Mouse (Mus musculus) thymus, postnatal 10 days (tissue): ENCODE measurements around the gene Fam107b.
"Not testable (repeated sequence)": the region's sequence is repeated elsewhere in the genome, so short reads cannot be mapped to it uniquely, and the experiment has no call there.

Source experiments
- DNase-seq, 2 experiments: peaks; one replicate each; pipeline ENCODE4 v3.0.0; 2021; ENCODE audit warnings: low spot score in 2 of 2

Gene Fam107b

DNA sequence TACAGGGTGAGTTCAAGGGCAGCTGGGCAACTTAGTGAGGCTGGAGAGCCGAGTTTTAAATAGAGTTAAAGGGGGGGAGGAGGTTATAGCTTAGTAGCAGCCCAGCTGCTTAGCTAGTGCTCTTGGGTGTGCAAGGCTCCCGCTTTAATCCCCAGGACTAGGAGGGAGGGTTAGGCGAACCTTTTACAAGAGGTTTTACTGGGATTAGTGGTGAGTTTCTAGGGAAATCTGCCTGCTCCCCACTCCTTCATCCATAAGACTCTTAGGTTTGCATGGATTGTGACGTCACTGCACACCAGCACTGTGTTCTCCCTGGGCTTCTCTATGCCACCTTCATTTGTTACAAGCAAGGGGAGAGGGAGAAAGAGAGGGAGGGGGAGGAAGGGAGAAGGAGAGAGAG is 88.6 kb downstream of the Fam107b start:
- DNase-seq, result no peak

DNA sequence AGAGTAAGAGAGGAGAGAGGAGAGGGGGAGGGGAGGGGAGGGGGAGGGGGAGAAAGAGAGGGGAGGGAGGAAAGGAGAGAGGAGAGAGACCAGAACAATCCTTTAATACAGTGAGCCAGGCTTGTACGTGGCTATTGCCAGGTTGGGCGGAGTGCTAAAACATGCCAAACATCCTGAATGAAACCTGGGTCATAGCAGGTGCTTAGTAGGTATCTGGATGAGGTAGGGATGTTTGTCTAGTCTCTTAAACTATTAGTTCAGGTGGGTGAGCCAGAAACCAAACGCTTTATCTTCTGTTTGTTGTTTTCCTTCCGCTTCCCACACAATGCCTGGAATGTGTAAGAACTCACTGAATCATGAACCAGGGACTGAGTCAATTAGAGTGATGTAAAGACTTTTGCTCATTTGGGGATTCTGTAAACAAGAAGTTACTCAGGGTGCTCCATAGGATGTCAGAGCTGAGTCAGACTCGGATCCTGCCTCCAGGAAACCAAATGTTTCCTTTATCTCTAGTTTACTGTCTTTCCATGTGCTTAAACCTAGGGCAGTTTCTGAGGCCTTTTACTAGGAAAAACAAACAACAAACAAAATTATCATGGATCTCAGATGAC is 89.1 kb downstream of the Fam107b start:
- DNase-seq, result no peak

DNA sequence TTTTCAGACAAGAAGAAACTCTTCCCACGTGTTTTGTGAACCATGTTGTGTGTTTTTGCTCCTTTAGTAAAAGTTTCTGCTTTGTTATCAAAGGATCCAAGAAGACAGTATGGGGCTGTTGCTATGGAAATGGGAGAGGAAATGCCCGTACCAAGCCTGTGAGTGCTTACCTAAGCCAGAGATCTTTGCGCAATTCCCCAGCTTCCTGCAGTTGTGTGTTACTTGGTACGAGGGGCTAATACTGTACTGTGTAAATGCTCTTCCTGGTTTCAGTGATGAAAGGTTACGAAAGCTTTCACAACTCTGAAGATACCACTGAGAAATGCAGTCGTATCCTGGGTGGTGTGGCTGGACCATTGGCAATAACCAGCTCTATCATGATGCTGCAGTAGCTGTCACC is 93.8 kb downstream of the Fam107b start:
- DNase-seq, result no peak

DNA sequence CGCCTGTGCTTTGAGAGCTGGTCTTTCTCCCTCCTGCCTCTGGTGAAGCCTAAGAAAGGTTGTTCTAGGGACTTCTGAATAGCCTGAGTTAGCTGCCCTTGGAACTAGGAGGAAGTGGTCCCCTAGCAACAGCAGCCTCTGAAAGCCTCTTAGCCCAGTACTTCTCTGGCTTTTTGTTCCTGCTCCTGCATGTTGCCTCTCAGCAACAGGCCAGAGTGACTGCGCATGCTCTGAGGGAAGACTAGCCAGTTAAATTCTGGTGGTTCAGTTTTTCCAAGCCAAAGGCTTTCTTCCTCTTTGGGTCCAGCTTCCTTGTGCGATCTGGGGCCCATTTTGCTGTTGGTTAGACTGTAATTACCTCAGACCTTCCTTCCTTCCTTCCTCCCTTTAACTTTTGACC is 98.4 kb downstream of the Fam107b start:
- DNase-seq, result peak in 1 of 2 experiments; percentile 25

DNA sequence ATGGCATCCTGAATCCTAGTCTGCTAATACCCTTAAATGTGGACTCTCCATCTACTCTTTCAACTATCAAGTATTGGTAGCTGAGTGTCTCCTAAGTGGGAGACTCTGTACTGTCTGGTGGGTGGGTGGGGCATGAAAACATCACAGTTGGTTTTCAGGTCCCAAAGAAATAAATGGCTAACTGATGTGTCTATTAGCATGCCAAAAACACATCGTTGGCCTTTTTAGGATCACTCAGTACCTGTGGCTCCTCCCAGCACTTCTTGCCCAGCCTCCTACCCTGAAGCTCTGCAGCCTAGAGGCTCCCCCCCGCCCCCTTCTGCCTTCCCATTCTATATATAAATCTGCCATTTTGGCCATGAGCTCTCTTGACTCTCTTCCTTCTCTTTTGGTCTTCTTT is 99.4 kb downstream of the Fam107b start:
- DNase-seq, result no peak

DNA sequence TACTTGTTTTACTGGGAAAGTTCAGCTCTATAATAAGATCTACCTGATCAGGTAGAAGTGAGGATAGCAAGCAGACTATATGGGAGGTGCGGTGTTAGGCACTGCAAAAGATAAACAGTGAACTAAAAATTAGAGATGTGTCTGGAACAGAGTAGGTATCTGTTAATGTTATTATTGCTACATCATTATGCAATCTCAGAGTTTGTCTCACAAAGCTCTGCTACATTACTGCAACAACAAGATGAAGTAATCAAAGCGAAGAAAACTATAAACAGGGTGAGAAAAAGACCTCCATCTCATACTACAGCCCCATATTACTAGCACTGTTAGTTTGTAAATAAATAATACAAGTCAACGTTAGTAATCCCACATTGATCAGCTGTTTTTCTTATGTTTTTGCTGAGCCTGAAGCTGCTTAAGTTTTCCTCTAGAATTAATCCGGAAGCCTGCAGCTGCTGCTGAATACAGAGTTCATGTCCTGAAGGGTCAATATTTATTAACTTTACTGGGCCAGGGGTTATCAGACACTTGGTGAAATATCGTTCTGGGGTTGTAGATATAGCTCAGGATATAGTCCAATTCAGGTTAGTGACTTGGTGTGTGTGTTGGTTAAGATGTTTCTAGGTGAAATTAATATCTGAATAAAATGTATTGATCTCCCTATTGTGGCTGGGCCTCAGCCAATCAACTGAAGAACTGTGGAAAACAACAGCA is 102.5 kb downstream of the Fam107b start:
- no peak for DNase-seq

DNA sequence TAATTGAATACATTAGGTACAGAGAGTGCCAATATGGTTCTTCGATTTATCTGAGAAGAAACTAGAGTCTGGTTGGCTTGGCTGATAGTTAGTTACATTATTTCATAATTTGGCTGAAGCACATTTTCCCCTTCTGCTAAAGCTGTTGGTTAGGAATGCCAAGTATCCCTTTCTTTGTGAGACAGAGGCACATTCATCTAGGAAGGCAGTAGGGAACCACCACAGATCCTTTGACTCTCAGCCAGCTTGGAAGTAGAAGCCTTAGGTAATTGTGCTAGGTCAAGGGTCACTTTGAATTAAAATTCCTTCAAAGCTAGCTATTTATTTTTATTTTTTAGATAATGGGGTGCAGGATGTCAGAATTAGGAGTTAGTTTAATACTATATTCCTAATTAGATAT is 105.2 kb downstream of the Fam107b start:
- no peak for DNase-seq

DNA sequence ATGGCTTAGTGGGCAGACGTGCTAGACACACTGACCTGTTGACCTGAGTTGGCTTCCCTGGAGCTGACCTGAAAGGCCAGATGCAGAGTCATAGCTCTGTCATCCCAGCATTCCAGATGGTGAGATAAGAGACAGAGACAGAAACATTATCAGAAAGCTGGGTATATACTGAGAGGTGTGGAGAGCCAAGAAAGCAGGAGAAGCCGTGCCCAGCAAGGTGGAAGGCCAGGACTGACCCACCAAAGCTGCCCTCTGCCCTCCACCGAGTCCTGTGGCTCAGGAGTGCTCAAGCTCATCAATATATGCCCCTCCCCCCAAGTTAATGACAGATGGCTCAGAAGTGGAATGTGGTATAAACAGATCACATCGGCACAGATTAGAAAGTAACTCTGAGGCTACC is 112.4 kb downstream of the Fam107b start:
- no peak for DNase-seq

DNA sequence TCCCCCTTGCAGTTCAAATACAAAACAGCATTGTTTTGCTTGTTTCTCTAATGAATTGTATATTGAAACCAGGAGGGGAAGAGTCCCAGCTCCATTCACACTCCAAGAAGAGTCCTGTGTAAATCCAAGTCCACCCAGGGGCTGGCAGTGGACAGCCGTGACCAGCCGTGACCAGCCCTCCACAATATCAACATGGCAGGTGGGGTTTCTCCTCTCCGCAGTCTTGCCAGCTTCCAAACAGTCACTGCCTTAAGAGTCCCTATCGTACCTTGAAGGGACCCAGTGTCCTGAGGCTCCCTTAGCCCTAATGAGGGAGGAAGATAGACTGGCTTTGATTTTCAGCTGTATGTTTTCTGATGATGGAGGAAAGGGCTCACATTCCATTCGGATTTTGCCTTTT is 113.1 kb downstream of the Fam107b start:
- DNase-seq, result no peak

DNA sequence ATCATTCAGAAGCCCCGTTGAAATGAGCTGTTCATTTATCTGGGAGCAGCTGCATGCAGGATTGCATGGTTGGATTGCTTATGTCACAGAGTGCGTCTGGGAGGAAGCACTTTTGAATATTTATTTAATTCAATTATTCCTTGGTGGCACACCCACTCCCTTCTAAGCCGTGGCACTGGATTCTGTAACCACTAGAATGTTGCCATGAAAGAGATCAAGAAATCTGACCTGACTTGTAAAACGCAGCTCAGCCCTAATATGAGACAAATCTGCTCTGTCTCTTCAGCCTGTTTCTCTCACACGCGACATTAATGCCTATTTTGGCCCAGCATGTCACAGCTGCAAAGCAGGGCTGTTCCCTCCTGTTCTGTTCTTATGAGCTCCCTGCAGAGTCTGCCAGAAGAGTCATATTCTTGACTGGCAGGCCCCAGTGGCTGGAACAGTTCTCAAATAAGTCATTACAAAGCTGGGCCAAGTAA is 113.5 kb downstream of the Fam107b start:
- DNase-seq, result no peak

DNA sequence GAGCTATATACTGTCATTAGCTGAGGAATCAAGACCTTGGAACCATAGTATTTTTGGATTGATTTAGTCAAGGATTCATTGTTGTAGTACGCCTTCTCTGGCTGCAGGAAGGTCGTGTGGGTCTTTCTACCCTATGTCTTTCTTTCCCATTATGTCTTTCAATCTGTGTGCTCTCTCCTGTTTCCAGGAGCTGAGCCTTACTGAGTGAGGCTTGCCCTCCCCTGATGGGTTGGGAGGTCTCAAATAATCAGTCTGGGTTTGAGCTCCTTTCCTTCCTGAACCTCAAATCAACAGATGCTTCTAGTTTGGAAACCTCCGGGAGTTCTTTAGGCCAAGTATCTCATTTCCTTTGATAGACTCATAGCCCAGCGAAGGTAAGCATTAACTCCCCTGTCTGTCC is 119.9 kb downstream of the Fam107b start:
- no peak for DNase-seq

DNA sequence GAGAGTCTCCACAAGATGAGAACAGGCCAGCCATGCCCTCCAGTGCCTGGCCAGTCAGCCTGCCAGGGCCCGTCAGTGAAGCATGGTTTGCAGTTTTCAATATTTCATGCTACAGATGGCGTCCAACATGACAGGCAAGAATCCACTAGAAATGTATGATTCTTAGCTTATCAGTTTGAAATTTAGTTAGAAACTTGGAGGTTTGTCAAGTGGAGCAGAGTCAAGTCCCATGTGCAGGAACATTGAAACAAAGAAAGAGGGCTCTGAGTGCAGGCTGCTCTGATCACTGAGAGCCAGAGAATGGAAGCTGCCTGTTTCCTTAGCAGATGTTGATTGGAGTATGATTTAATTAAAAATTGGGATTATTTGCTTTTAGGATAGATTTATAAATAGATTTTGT is 122.5 kb downstream of the Fam107b start:
- no peak for DNase-seq

DNA sequence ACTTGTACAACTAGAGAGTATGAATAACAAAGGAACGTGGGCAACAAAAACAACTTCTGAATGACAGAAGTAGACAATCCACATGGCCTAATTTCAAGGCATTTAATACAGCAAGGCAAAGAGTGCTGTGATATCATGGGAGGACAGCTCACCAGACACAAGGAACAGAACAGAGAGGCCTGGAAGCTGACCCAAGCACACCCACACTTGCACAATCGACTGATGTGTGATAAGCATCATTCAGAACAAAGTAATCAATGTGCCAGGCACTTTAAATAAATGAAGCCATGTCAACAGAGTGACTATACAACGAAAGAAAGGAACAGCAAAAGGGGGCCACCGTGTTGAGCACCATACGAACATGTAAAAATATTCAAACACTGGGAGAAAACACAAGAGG is 125.6 kb downstream of the Fam107b start:
- no peak for DNase-seq

DNA sequence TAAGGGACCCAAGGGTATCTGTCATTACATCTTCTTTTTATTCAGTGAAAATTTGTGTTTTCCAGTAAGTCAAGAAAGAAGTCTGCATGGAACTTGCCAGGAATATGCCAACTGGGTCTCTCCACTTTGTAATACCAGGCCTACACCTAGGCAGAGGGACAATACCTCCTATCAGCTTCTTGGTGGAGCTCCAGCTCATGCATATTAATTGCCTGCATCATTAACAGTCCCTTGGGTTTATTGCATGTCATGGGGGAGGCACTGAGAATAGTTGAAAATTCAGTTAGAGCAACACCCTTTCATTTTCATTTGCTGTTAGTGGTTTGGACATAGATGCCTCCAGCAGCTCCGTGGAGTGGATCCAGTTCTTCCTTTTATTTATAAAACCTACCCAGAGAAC is 130.1 kb downstream of the Fam107b start:
- no peak for DNase-seq

DNA sequence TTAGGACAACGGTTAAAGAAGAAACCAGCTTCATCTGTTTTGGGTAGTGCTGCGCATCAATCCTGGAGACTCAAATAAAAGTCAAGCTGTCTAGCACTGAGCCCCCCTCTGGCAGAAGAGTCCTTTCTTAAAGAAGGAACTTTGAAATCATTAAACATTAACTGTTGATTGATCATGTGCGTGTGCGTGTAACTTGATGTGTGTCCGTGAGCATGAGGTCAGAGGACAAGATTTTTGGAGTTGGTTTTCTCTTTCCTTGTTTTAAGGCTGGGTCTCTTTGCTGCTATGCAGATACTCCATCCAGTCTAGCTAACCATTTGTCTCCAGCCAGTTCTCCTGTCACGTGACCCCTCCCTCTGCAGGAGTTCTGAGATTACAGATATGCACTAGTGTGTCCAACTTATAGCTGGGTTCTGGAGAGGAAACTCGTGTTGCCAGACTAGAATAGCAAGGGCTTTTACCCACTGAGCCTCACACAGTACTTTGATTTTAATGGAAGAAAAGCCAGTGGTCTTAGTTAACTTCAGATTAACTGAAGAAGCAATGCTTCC is 132.4 kb downstream of the Fam107b start:
- no peak for DNase-seq

DNA sequence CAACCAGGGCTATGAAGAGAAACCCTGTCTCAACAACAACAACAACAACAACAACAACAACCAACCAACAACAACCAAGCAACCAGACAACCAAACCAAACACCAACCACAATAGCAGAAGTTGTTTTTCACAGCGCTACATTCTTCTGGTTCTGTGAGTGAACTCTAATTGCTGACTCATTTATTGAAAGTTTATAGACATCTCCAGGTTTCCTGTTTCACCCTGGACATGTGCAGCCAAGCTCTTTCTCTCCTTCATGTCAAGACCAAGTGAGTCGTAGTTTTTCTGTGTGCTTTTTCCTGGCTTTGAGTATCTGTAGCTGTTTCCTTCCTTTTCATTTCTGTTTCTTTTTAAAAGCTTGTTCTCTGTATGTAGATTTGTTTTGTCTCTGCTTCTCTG is 133.5 kb downstream of the Fam107b start:
- no peak for DNase-seq

DNA sequence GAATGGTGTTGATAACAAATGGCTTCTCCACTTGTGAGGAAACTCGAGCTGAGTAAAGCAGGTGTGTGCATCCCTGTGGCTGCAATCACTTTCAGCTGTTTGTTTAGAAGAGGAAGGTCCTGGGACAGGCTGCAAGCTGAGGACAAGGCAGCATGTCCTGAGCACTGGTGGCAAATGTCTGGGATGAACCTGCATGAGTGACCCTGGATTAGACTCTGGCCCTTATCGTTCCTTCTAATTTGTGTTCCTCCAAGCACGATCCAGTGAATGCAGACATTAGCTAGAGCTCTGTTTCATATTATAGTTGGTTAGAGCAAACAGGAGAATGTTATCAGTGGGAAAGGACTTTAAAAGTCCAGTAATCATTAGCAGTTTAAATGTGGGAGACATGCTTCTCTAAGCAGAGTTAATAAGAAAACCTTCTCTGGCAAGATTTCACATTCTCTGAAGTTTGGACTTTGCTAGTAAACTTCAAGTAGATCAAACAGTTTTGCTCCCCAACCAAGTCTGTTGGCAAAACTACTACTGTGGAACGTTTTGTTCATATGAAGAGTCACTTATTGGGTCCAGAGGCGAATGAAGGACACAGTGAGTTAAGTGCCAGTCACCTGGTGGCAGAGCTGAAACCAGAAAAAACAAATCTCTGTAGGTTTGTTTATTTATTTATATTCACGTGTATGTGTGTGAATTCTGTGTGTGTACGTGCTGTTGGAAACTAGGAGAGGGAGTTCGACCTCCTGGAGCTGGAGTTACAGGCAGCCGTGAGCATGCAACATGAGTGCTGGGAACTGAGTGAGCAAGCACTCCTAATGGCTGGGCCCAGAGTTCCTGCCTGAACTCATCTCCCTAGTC is 134.2 kb downstream of the Fam107b start:
- DNase-seq, result no peak

DNA sequence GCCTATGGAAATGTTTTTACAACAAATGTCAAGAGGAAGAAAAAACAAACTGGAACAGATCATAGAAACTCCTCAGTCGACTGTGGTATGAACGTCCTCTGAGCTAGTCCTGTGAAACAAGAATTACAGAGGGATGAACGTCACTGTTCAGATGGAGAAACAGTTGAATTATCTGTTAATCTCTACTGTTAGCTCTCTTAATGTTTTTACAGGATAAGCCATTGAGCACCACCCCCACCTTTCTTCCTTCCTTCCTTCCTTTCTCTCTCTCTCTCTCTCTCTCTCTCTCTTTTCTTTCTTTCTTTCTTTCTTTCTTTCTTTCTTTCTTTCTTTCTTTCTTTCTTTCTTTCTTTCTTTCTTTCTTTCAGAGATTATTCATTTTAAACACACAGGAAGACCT is 135.0 kb downstream of the Fam107b start:
- DNase-seq, result not testable (repeated sequence)

DNA sequence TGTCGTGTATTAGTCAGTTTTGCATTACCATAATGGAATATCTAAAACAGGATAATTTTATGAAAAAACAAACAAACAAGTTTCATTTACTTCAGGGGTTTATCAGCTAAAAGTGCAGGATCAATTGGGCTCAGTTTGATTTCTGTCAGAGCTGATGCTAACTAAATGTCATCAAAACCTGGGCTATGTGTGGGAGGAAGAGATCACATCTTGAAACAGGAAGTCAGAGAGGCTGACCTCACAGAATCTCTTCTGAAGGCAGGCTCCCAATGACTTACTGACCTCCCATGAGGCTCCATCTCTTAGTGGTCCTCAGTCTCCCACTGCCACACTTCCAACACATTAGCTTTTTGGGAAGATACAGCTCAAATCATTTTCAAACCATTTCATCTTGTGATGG is 136.9 kb downstream of the Fam107b start:
- DNase-seq, result no peak

DNA sequence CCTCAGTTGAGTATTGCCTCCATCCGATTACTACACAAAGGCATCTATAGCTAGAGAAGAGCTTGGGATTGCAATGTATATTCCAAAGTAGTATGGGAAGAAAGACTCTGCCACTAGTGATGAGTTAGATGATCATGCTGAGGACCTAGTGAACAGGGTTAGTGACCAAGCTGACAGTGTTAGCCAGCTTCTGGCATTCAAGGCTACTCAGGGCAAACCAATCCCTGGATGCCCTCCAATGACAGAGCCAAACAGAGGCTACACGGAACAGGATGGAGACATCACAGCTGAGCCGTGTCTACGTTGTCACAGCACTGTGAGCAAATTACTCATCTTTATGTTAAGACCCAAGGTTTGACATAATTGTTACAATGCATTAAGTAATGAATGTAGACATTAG is 138.3 kb downstream of the Fam107b start:
- no peak for DNase-seq

DNA sequence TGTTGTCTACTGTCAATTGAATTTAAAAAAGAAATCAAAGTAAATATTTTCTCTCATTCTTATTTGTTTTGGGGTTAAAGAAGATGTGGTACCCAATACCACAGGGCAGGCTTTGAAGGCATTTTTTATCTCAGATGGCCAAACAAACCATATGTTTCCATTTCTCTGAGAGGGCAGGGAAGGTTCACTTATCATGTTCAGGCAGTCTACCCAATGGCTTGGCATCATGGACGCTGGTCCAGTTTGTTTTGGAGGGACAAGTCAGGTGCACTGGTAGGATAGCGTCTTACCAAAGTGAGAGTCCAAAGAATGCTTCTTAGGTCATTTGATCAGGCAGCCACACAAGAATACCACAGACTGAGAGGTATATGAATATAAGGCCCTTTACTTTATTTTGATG is 139.6 kb downstream of the Fam107b start:
- DNase-seq, result no peak

DNA sequence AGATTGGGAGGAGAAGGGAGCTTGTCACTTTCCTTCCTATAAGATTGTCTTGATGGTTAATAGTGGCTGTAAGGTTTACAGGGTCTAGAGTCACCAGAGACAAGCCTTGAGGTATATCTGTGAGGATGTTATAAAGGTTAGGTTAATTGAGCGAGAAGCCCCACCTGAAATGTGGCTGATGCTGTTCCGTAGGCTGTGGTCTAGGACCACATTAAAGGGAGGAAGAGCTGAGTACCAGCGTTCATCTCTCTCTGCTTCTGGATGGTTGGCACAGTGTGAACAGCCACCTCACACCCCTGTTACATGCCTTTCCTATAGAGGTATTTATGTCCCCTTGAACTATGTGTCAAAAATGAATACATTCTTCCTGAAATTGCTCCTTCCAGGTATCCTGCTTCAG is 140.2 kb downstream of the Fam107b start:
- no peak for DNase-seq
